Mouse (Mus musculus) heart, adult 2 months (tissue): ENCODE data around the gene Fbxo47. TPM values are rescaled to one million over a fixed set of nuclear protein-coding genes. Genes with fewer than 3 reads are reported as not detected.

Source experiments
- DNase-seq, 2 experiments: peaks; one replicate each; pipeline ENCODE4 v3.0.0; 2021
- H3K27ac ChIP-seq: fragments of 200-600 bp; 2 replicates; pipeline ENCODE4 v1.8.1; 2022
- H3K27me3 ChIP-seq: fragments of 200-500 bp; 2 replicates; pipeline ENCODE4 v1.6.1; 2012; ENCODE audit warnings: mild to moderate bottlenecking, low read length, inconsistent platforms, mixed read lengths; ENCODE audit not compliant: control insufficient read depth, insufficient read depth
- H3K36me3 ChIP-seq: fragments of 200-500 bp; 2 replicates; pipeline ENCODE4 v1.6.1; 2012; ENCODE audit warnings: low read length, inconsistent platforms; ENCODE audit not compliant: control insufficient read depth, insufficient read depth
- H3K4me1 ChIP-seq: fragments of 200-500 bp; 2 replicates; pipeline ENCODE4 v1.6.1; 2011; ENCODE audit warnings: low read length; ENCODE audit not compliant: control insufficient read depth, insufficient read depth
- H3K4me3 ChIP-seq: fragments of 200-600 bp; 2 replicates; pipeline ENCODE4 v1.8.1; 2022
- H3K79me2 ChIP-seq: fragments of 200-500 bp; replicated peaks from 2 replicates; pipeline ENCODE4 v1.6.1; 2012; ENCODE audit warnings: mild to moderate bottlenecking, inconsistent platforms, low read length, moderate library complexity, mixed read lengths; ENCODE audit not compliant: control insufficient read depth, insufficient read depth
- H3K9ac ChIP-seq: fragments of 200-500 bp; 2 replicates; pipeline ENCODE4 v1.6.1; 2012; ENCODE audit warnings: low read depth, mild to moderate bottlenecking, control low read depth, inconsistent platforms, low read length, mixed read lengths
- CTCF ChIP-seq: fragments of 200-600 bp; IDR thresholded peaks from 2 replicates; pipeline ENCODE4 v1.8.1; 2022; ENCODE audit warnings: antibody characterized with exemption, mild to moderate bottlenecking, moderate library complexity
- EP300 ChIP-seq: fragments of 200-500 bp; IDR thresholded peaks from 2 replicates; pipeline ENCODE4 v1.6.1; 2011; ENCODE audit warnings: low read depth, low read length, control low read depth; ENCODE audit not compliant: insufficient read depth
- POLR2A ChIP-seq: fragments of 200-500 bp; IDR thresholded peaks from 2 replicates; pipeline ENCODE4 v1.6.1; 2011; ENCODE audit warnings: mild to moderate bottlenecking, low read depth, low read length, control low read depth; ENCODE audit not compliant: insufficient read depth
- WGBS: fragments of 180-500 bp; shearing (Covaris S2); methylation state at CpG from one replicate; pipeline ENCODE4 v1.1.7; 2018; 5-methylcytosine and 5-hydroxymethylcytosine counted together
- intact Hi-C: fragments of 180-260 bp; cut with DNase I; formaldehyde crosslinking; loops from one replicate; pipeline ENCODE4 v1.15.1; 2025
- polyA plus RNA-seq: library from polyadenylated mRNA; depleted of rRNA; stranded (reverse); fragments of >200 nt; gene quantifications from 2 replicates; pipeline ENCODE4 v1.2.3, GENCODE M21; 2012
- total RNA-seq, 2 experiments: library from RNA; stranded (reverse); gene quantifications; 2 replicates each; pipeline ENCODE4 v1.2.3; 2021

Gene Fbxo47
- total and polyA plus RNA-seq, 3 experiments = 0.29 to 0.45 (median 0.43) TPM

GRCm38 (mm10) chr11:97826414-97826813 is 57.5 kb downstream of the Fbxo47 start:
- no peak for DNase-seq
- intact Hi-C loops = no loop called here
- H3K36me3 ChIP-seq = peaks cover 12% of the 10 kb centered on the region
- 48% methylated on average over 7 of the region's 7 CpGs for WGBS
- no peaks in the 10 kb centered on the region for H3K27me3 ChIP-seq
- no peaks in the 10 kb centered on the region; the same call in 1 of the 2 replicates for H3K79me2 ChIP-seq
- H3K27ac ChIP-seq = no peak overlapping the region
- H3K9ac ChIP-seq = no peak overlapping the region
- no peak overlapping the region for H3K4me3 ChIP-seq
- TF ChIP-seq EP300 (no peak), POLR2A (no peak), CTCF (no peak)
- H3K4me1 ChIP-seq = peaks cover 32% of the 10 kb centered on the region

- no peak overlapping the region for H3K27ac ChIP-seq
- 77% methylated on average over 9 of the region's 9 CpGs for WGBS
These were observed 58.0 kb downstream of the Fbxo47 start for GRCm38 (mm10) chr11:97825971-97826370.

GRCm38 (mm10) chr11:97825295-97825694 is 58.7 kb downstream of the Fbxo47 start:
- WGBS = 70% methylated on average over 10 of the region's 10 CpGs
- no peaks in the 10 kb centered on the region; the same call in 1 of the 2 replicates for H3K79me2 ChIP-seq
- H3K27me3 ChIP-seq = no peaks in the 10 kb centered on the region
- H3K9ac ChIP-seq = no peak overlapping the region
- TF ChIP-seq EP300 (no peak), POLR2A (no peak), CTCF (no peak)
- DNase-seq = peak in 1 of 2 experiments; percentile 39
- H3K27ac ChIP-seq = peak overlapping the region; percentile 42
- H3K4me1 ChIP-seq = peaks cover 34% of the 10 kb centered on the region
- no peak overlapping the region for H3K4me3 ChIP-seq
- H3K36me3 ChIP-seq = peaks cover 14% of the 10 kb centered on the region
- intact Hi-C loops = no loop called here

More at GRCm38 (mm10) chr11:97825971-97826370, 58.0 kb downstream of the Fbxo47 start:
- DNase-seq = no peak
- TF ChIP-seq CTCF (no peak), POLR2A (no peak), EP300 (no peak)
- Histone ChIP-seq H3K4me3 (no peak overlapping the region), H3K27me3 (no peaks in the 10 kb centered on the region), H3K79me2 (no peaks in the 10 kb centered on the region; the same call in 1 of the 2 replicates), H3K36me3 (peaks cover 14% of the 10 kb centered on the region), H3K9ac (no peak overlapping the region), H3K4me1 (peaks cover 31% of the 10 kb centered on the region)
- intact Hi-C loops = no loop called here

- H3K79me2 ChIP-seq = no peaks in the 10 kb centered on the region; the same call in 1 of the 2 replicates
- no peaks in the 10 kb centered on the region for H3K27me3 ChIP-seq
- WGBS = 55% methylated on average over 6 of the region's 6 CpGs
- H3K4me1 ChIP-seq = peaks cover 34% of the 10 kb centered on the region
- peak overlapping the region; percentile 42 for H3K27ac ChIP-seq
- DNase-seq = no peak
- no peak overlapping the region for H3K9ac ChIP-seq
- TF ChIP-seq POLR2A = no peak
- no peak for TF ChIP-seq CTCF
- no peak for TF ChIP-seq EP300
- intact Hi-C loops = no loop called here
- H3K4me3 ChIP-seq = no peak overlapping the region
- H3K36me3 ChIP-seq = peaks cover 14% of the 10 kb centered on the region
These were observed 59.1 kb downstream of the Fbxo47 start for GRCm38 (mm10) chr11:97824895-97825294.

GRCm38 (mm10) chr11:97824168-97824567 is 59.8 kb downstream of the Fbxo47 start:
- Histone ChIP-seq H3K9ac (no peak overlapping the region), H3K27ac (no peak overlapping the region), H3K27me3 (no peaks in the 10 kb centered on the region), H3K4me3 (no peak overlapping the region), H3K4me1 (peaks cover 35% of the 10 kb centered on the region), H3K79me2 (no peaks in the 10 kb centered on the region; the same call in 1 of the 2 replicates), H3K36me3 (peaks cover 17% of the 10 kb centered on the region)
- no peak for DNase-seq
- no peak for TF ChIP-seq CTCF
- intact Hi-C loops = no loop called here
- 95% methylated on average over 11 of the region's 11 CpGs for WGBS

GRCm38 (mm10) chr11:97822840-97823603 is 60.9 kb downstream of the Fbxo47 start:
- H3K79me2 ChIP-seq = no peaks in the 10 kb centered on the region; the same call in 1 of the 2 replicates
- peak overlapping the region; percentile 16; the same call in 1 of the 2 replicates for H3K9ac ChIP-seq
- H3K36me3 ChIP-seq = peaks cover 19% of the 10 kb centered on the region
- 45% methylated on average over 20 of the region's 20 CpGs for WGBS
- no peaks in the 10 kb centered on the region for H3K27me3 ChIP-seq
- intact Hi-C loops = no loop called here
- H3K4me1 ChIP-seq = peaks cover 42% of the 10 kb centered on the region
- H3K27ac ChIP-seq = peak overlapping the region; percentile 61
- TF ChIP-seq EP300 (0 out of 2 replicates have a peak, but pooled peaks have one; percentile 34), POLR2A (peak; percentile 16; the same call in 1 of the 2 replicates), CTCF (no peak)
- H3K4me3 ChIP-seq = no peak overlapping the region
- DNase-seq = peak; percentile 56 to 61
